ENCODE assay signal across 12 mouse cellular contexts in the genomic region with DNA sequence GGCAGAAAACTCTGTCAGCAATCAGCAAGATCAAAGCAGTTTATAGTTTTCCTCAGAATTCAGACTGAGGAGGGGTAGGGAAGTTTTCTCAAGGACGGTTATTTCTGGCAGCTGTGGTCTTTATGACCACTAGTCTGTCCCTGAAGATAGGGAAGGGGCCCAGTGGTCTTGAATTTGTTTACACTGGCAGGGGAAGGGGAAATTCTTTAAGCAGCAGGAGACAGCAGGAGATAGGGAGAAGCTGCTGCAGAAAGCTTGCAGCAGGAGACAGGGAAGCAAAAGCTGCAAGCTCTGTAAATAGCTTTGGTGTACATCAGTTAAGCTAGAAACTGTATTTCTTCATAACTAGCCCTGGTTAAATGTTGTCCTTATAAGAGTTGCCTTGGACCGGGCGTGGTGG. TPM values are rescaled to one million over a fixed set of nuclear protein-coding genes. Genes with fewer than 3 reads are reported as not detected.
DNase-seq lines count a peak whose midpoint lies in the region; ATAC-seq and TF ChIP-seq lines count a peak whose summit lies in the region.
"Had no signal": no experiment of that assay in that cellular context is flagged by ENCODE, and none has a peak within 500 bp of the region (broad histone marks: within the 10 kb centered on the region; RNA-seq: fewer than 3 reads in every experiment).

No protein-coding gene starts in this region.

- no peak for DNase-seq in gastrocnemius, adult 2 months
- no peak for DNase-seq in gastrocnemius, postnatal 36 days
- no peak for DNase-seq in liver, adult 2 months (ENCODE audit: extremely low read depth, low read depth, low spot score)
- DNase-seq in liver, result no peak
- DNase-seq in liver, embryonic 14.5 days (ENCODE audit: low read depth in 3 of 3, low spot score in 3 of 3), result no peak
- DNase-seq in retina, postnatal 1 day, result no peak

- peak overlapping the region; percentile 63 for H3K4me3 ChIP-seq in gastrocnemius, adult 2 months
- no peak overlapping the region for H3K4me3 ChIP-seq in liver, adult 2 months (ENCODE audit: insufficient read depth, low read depth, low read length)
- H3K4me3 ChIP-seq in brown adipose tissue, adult 24 weeks (ENCODE audit: insufficient read depth, low read depth, low read length), result no peak overlapping the region
- H3K4me3 ChIP-seq in liver, embryonic 14.5 days (ENCODE audit: insufficient read depth in 1 of 2, low read depth in 2 of 2, low read length in 2 of 2), result peak overlapping the region; percentile 81 to 84
- no peak overlapping the region for H3K4me3 ChIP-seq in midbrain, embryonic 13.5 days (replicated peaks)
- H3K4me3 ChIP-seq: embryonic facial prominence, embryonic 15.5 days; limb, embryonic 10.5 days had no signal

- H3K9me3 ChIP-seq in liver, embryonic 14.5 days (ENCODE audit: control insufficient read depth, low read length), result no peaks in the 10 kb centered on the region
- H3K9me3 ChIP-seq in midbrain, embryonic 13.5 days, result no peaks in the 10 kb centered on the region
- H3K9me3 ChIP-seq: embryonic facial prominence, embryonic 15.5 days; limb, embryonic 10.5 days had no signal

- H3K36me3 ChIP-seq in liver, adult 2 months (ENCODE audit: control insufficient read depth, insufficient read depth, low read length), result peaks cover 26% of the 10 kb centered on the region
- peaks cover 66% of the 10 kb centered on the region for H3K36me3 ChIP-seq in liver, embryonic 14.5 days (replicated peaks; ENCODE audit: control insufficient read depth, insufficient read depth, low read depth)
- H3K36me3 ChIP-seq in midbrain, embryonic 13.5 days, result 0 out of 2 replicates have a peak, but pooled peaks cover 4% of the 10 kb centered on the region

- H3K27me3 ChIP-seq in liver, adult 2 months (ENCODE audit: control insufficient read depth, insufficient read depth, low read length), result no peaks in the 10 kb centered on the region
- H3K27me3 ChIP-seq in liver, embryonic 14.5 days (ENCODE audit: control insufficient read depth, insufficient read depth, low read length), result no peaks in the 10 kb centered on the region
- no peaks in the 10 kb centered on the region for H3K27me3 ChIP-seq in midbrain, embryonic 13.5 days
- H3K27me3 ChIP-seq: embryonic facial prominence, embryonic 15.5 days had no signal

- H3K4me2 ChIP-seq in liver, embryonic 14.5 days (ENCODE audit: low read depth), result peak overlapping the region; percentile 100
- H3K4me2 ChIP-seq in midbrain, embryonic 13.5 days (replicated peaks), result no peak overlapping the region
- H3K4me2 ChIP-seq: embryonic facial prominence, embryonic 15.5 days had no signal

- TF ChIP-seq POLR2A in liver, adult 2 months (IDR thresholded peaks at IDR 0.05; ENCODE audit: extremely low read depth, insufficient read depth, low read length), result no peak

- H3K79me2 ChIP-seq in liver, adult 2 months (ENCODE audit: control insufficient read depth, insufficient read depth, low read length), result peaks cover 45% of the 10 kb centered on the region

- H3K27ac ChIP-seq in gastrocnemius, adult 2 months, result peak overlapping the region; percentile 85
- H3K27ac ChIP-seq in liver, adult 2 months (replicated peaks; ENCODE audit: insufficient read depth, low read depth, low read length), result peak overlapping the region; percentile 70; the same call in 1 of the 2 replicates
- H3K27ac ChIP-seq in brown adipose tissue, adult 24 weeks (replicated peaks; ENCODE audit: low read depth, low read length), result peak overlapping the region; percentile 67
- peak overlapping the region; percentile 92 for H3K27ac ChIP-seq in liver, embryonic 14.5 days
- no peak overlapping the region for H3K27ac ChIP-seq in midbrain, embryonic 13.5 days
- H3K27ac ChIP-seq: limb, embryonic 10.5 days had no signal

- H3K9ac ChIP-seq in liver, adult 2 months (ENCODE audit: low read depth, low read length), result no peak overlapping the region
- H3K9ac ChIP-seq in liver, embryonic 14.5 days (replicated peaks), result peak overlapping the region; percentile 96
- H3K9ac ChIP-seq in midbrain, embryonic 13.5 days (replicated peaks), result no peak overlapping the region
- H3K9ac ChIP-seq: embryonic facial prominence, embryonic 15.5 days had no signal

- WGBS in liver, adult 2 months, result 67% methylated on average over 3 of the region's 3 CpGs
- 7% methylated on average over 3 of the region's 3 CpGs for WGBS in liver, embryonic 14.5 days (ENCODE audit: insufficient replicate concordance)
- WGBS in midbrain, embryonic 13.5 days, result 90% methylated on average over 3 of the region's 3 CpGs

- intact Hi-C loops in gastrocnemius, adult 2 months (cut with DNase I), result no loop called here
- intact Hi-C loops in gastrocnemius, postnatal 36 days (cut with DNase I), result loop anchor here (5.0 kb wide), 1 partner anchor 39 kb away; a partner anchor contains a TSS

- no peak for TF ChIP-seq EP300 in liver, embryonic 14.5 days (IDR thresholded peaks at IDR 0.05; ENCODE audit: low read depth)

- no peak for TF ChIP-seq CTCF in gastrocnemius, adult 2 months (IDR thresholded peaks at IDR 0.05)
- TF ChIP-seq CTCF in liver, adult 2 months (IDR thresholded peaks at IDR 0.05; ENCODE audit: low read depth, low read length), result no peak
- TF ChIP-seq CTCF in liver, embryonic 14.5 days (IDR thresholded peaks at IDR 0.05; ENCODE audit: low read depth), result no peak

- H3K4me1 ChIP-seq in liver, adult 2 months (ENCODE audit: control insufficient read depth, insufficient read depth, low read length), result peaks cover 28% of the 10 kb centered on the region
- H3K4me1 ChIP-seq in brown adipose tissue, adult 24 weeks (ENCODE audit: control insufficient read depth, insufficient read depth, insufficient read length, low read length), result peaks cover 15% of the 10 kb centered on the region
- peaks cover 50 to 55% of the 10 kb centered on the region in 2 experiments for H3K4me1 ChIP-seq in liver, embryonic 14.5 days (replicated peaks; ENCODE audit: control insufficient read depth in 2 of 2, insufficient read depth in 2 of 2, low read length in 1 of 2)
- peaks cover 50% of the 10 kb centered on the region for H3K4me1 ChIP-seq in midbrain, embryonic 13.5 days (replicated peaks)

- ATAC-seq in liver, embryonic 14.5 days (ENCODE audit: insufficient read depth), result no peak
- ATAC-seq in midbrain, embryonic 13.5 days, result no peak
- ATAC-seq: hindbrain, postnatal 0 days; midbrain, embryonic 16.5 days had no signal

RNA-seq across cellular contexts. Expression of a gene that starts 3.2 kb away (rescaled TPM):
- 100 to 1,000 TPM; 118 to 147 TPM for total RNA-seq in gastrocnemius, adult 2 months (2021)
- total RNA-seq in gastrocnemius, postnatal 36 days (2021), result 100 to 1,000 TPM; 101 to 136 TPM
- 123 TPM in 2 replicates for total RNA-seq in liver, adult 2 months (2014; rRNA removed)
- polyA plus RNA-seq in liver, adult 2 months (2012; rRNA removed), result 122 and 124 TPM in 2 replicates
- 113 and 134 TPM in 2 replicates for polyA plus RNA-seq in brown adipose tissue, adult 24 weeks (2012; ENCODE audit: insufficient read depth, insufficient read length, missing spikeins)
- polyA plus RNA-seq in liver, embryonic 14.5 days (2012; rRNA removed), result 225 and 257 TPM in 2 replicates
- 165 TPM in 2 replicates for polyA plus RNA-seq in liver, embryonic 14.5 days (2014; fragmentation: Nextera tagmentation; extraction: Ambion mirVana)
- 30.5 and 31.7 TPM in 2 replicates for polyA plus RNA-seq in midbrain, embryonic 13.5 days (2015; fragmentation: Nextera tagmentation; extraction: Ambion mirVana)

RNA-seq across cellular contexts. Expression of a gene that starts 16.5 kb away (rescaled TPM):
- 100 to 1,000 TPM in 1 of 2 experiments, 10 to 100 TPM in 1; 93.9 to 125 TPM for total RNA-seq in gastrocnemius, adult 2 months (2021)
- total RNA-seq in gastrocnemius, postnatal 36 days (2021), result 10 to 100 TPM; 80.1 to 98.9 TPM
- total RNA-seq in liver, adult 2 months (2014; rRNA removed), result 13.2 and 17.2 TPM in 2 replicates
- polyA plus RNA-seq in liver, adult 2 months (2012; rRNA removed), result 35.0 and 35.2 TPM in 2 replicates
- 9.5 and 19.7 TPM in 2 replicates for polyA plus RNA-seq in brown adipose tissue, adult 24 weeks (2012; ENCODE audit: insufficient read depth, insufficient read length, missing spikeins)
- polyA plus RNA-seq in liver, embryonic 14.5 days (2012; rRNA removed), result 50.9 and 52.3 TPM in 2 replicates
- polyA plus RNA-seq in liver, embryonic 14.5 days (2014; fragmentation: Nextera tagmentation; extraction: Ambion mirVana), result 99.0 and 107 TPM in 2 replicates
- polyA plus RNA-seq in midbrain, embryonic 13.5 days (2015; fragmentation: Nextera tagmentation; extraction: Ambion mirVana), result 124 and 126 TPM in 2 replicates

RNA-seq across cellular contexts. Expression of a gene that starts 39.6 kb away (rescaled TPM):
- 1 to 10 TPM; 3.4 to 5.3 TPM for total RNA-seq in gastrocnemius, adult 2 months (2021)
- total RNA-seq in gastrocnemius, postnatal 36 days (2021), result 1 to 10 TPM; 4.3 to 4.8 TPM
- total RNA-seq in liver, adult 2 months (2014; rRNA removed), result 9.3 and 9.7 TPM in 2 replicates
- polyA plus RNA-seq in liver, adult 2 months (2012; rRNA removed), result 8.1 and 12.4 TPM in 2 replicates
- 4.8 and 5.8 TPM in 2 replicates for polyA plus RNA-seq in brown adipose tissue, adult 24 weeks (2012; ENCODE audit: insufficient read depth, insufficient read length, missing spikeins)
- 3.4 and 5.3 TPM in 2 replicates for polyA plus RNA-seq in liver, embryonic 14.5 days (2012; rRNA removed)
- 10.0 and 11.5 TPM in 2 replicates for polyA plus RNA-seq in liver, embryonic 14.5 days (2014; fragmentation: Nextera tagmentation; extraction: Ambion mirVana)
- polyA plus RNA-seq in midbrain, embryonic 13.5 days (2015; fragmentation: Nextera tagmentation; extraction: Ambion mirVana), result 50.2 and 50.7 TPM in 2 replicates

Comparison
In these comparisons a context has a peak if more than half of its experiments do, and no peak if none do; other contexts are left out.
1. H3K4me3 ChIP-seq: peak in gastrocnemius, adult 2 months (single experiment) and liver, embryonic 14.5 days (2 of 2); none in liver, adult 2 months (single experiment), brown adipose tissue, adult 24 weeks (single experiment) and midbrain, embryonic 13.5 days (single experiment).